Mouse (Mus musculus): ENCODE data around the gene Fgfr2.

The Fgfr2 gene

DNA sequence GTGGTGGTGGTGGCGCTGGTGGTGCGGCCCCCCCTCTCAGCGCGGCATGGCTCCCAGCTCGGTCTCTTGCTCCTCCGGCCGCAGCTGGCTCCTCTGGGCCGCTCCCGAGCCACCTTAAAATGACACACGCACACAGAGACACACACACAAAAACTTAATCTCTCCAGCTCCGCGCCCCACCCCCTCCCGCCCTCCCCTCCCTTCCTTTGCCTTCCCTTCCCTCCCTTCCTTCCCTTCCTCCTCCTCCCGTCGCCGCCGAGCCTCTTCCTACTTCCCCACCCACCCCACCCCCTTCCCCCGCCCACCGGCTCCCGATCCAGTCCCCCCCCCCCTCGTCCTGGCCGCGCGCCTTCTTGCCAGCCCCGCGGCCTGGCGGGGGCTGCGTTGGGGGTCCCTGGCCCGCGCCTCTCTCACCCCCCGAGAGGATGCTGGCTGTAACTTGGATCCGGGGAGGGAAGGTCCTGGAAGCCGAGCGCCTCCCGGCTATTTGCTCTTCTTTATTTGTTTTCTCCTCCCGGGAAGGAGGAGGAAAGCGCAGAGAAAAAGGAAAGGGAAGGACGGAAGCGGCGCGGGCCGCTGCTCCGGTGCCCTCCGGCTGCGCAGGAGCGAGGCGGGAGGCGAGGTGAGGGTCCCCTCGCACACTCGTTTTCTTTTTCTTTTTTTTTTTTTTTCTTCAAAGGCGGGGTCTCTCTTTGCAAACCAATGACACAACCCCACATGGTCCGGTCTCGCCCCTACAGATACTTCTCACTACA lies at the start of gene Fgfr2:
Fgfr2 (minus strand) TSS at position 107 of the 755 bp plus-strand sequence.
- DNase-seq (ENCODE audit: low read depth, low spot score), result peak; percentile 60

DNA sequence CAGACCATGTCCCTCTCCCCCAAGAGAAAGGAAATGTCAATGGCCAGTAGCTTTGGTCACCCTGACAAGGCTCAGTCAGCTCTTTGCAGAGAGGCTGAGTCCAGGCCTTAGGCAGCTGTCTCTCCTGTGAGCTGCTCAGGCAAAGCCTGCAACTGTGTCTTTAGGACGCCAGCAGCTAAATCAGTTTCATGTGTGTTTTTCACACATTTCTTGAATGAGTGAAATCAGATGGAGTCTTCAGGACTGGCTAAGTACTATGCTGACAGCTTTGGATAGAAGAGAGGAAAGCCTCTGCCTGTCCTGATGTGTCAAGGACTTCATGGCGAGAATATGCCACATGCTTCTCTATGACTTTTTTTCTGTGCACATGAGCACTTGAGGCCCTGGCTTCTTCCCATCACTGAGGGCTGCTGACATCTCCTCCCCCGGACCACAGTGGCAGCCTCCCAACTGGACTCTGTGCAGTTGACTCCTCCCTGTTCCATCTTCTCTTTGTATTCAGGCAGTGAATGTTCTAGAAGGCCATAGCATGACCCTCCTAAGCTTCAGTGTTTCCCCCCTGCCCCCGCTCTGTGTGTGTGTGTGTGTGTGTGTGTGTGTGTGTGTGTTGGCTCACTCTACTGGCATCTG lies 48.4 kb upstream of the Fgfr2 start:
- peak; percentile 14 for DNase-seq (ENCODE audit: low read depth, low spot score)

GRCm38 (mm10) chr7:133168928-133169327 lies 45.8 kb upstream of the Fgfr2 start:
- no peak for DNase-seq (ENCODE audit: low read depth, low spot score)

DNA sequence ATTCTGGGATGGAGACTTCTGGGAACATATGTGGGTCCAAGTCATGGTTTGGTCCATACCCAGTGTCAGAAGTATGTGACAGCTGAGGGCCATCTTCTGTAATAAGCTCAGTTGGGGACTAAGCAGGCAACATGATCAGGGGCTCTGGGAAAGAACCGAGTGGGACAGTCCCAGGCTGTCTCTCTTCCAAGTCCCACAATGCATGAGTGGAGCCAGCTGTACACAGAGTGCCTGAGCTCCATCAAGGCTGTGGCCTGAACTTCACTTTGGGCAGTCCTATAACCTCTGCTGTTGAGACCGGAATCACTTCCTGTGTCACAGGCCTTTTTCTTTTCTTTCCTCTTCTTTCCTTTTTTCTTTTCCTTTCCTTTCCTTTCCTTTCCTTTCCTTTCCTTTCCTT lies 44.8 kb upstream of the Fgfr2 start:
- DNase-seq (ENCODE audit: low read depth, low spot score), result no peak

DNA sequence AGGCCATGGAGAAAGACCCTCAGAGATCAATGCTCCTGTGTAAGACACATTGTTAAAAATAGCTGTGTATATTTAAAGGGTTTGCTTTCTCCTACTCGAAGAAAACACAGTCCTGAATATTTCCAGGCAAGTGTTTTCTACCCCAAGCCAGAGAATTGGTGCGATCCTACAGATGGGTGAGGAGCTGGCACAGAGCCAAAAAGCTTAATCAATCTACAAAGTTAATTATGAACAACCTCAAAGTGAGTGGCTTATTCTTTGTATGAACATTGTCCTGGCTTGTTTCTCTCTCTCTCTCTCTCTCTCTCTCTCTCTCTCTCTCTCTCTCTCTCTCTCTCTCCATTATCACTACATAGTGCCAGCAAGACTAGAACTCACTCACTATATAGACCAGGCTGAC lies 41.6 kb upstream of the Fgfr2 start:
- no peak for DNase-seq (ENCODE audit: low read depth, low spot score)

GRCm38 (mm10) chr7:133163011-133163410 lies 39.9 kb upstream of the Fgfr2 start:
- DNase-seq (ENCODE audit: low read depth, low spot score), result peak; percentile 26

DNA sequence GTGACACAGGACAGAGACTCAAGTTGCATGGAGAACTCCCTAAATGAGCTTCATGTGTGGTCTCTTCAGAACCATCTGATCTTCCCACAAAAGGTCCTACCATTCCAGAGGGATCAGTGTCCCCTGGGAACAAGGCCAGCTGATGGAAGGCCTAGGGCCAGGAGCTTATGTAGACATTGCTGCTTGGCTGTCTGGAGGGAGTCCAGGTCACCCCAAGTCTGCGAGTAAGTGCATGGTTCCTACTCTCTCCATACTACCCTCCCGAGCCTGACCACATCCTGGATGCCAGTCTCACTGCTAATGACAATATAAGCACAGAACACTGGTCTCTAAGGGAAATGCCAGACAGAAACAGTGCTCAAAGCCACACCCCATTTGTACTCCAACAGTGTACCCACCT lies 39.0 kb upstream of the Fgfr2 start:
- DNase-seq (ENCODE audit: low read depth, low spot score), result no peak

DNA sequence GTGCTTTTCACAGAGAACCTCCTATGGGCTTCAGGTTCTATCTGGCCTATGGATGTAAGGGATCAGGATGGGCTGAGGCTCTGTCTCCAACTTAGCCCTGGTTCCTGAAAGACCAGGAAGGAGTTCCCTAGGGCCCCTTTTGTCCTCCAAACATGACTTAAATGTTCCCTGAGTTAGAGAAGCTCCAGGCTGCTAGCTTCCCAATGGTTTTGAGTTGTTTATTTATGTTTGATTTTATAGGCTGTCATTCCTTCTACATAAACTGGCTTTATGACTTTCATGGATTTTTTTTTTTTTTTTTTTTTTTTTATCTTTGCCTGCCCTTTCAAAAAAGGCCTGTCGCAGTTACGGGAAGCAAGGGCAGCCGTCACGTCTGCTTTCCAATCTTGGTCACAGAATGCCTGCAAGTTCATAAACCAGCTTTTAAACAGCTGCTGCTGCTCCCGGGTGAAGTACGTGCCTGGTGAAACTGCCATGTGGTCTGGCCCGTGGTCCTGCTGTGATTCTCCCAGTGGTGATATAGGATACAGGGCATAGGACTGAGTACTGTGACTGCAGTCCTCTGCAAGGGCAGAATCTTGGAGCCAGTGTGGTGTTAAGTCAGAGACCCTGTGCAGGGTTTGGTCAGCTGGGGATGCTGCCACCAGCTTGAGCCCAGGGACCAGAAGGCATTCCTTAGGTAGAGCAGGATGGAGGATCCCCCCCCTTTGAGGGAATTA lies 38.4 kb upstream of the Fgfr2 start:
- no peak for DNase-seq (ENCODE audit: low read depth, low spot score)

GRCm38 (mm10) chr7:133159519-133159918 lies 36.4 kb upstream of the Fgfr2 start:
- DNase-seq (ENCODE audit: low read depth, low spot score), result no peak

- DNase-seq (ENCODE audit: low read depth, low spot score), result no peak
Measured at GRCm38 (mm10) chr7:133155621-133156020, 32.5 kb upstream of the Fgfr2 start.

DNA sequence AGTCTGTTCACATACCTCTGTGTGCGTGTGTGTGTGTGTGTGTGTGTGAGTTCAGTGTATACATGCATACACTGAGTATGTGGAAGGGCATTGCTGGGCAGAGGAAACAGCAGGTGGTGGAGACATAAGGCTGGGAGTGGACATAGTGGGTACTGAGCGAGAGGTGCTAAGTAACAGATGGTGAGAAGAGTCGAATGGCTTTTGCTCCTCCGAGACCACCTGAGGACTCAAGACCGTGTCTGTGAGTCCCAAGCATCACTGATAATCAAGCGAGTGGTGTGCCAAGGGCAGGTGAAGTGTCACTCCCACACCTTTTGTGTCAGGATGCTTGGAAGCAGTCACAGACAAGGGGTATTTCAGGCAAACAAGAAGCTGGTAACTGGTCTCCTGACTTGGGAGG lies 31.7 kb upstream of the Fgfr2 start:
- no peak for DNase-seq (ENCODE audit: low read depth, low spot score)

GRCm38 (mm10) chr7:133139689-133140336 lies 16.7 kb upstream of the Fgfr2 start:
- no peak for DNase-seq (ENCODE audit: low read depth, low spot score)

- DNase-seq (ENCODE audit: low read depth, low spot score), result no peak
Measured at GRCm38 (mm10) chr7:133133552-133133951, 10.4 kb upstream of the Fgfr2 start.

GRCm38 (mm10) chr7:133132702-133133101 lies 9.6 kb upstream of the Fgfr2 start:
- no peak for DNase-seq (ENCODE audit: low read depth, low spot score)

- DNase-seq (ENCODE audit: low read depth, low spot score), result no peak
Measured at GRCm38 (mm10) chr7:133124701-133125485, 1.7 kb upstream of the Fgfr2 start.

DNA sequence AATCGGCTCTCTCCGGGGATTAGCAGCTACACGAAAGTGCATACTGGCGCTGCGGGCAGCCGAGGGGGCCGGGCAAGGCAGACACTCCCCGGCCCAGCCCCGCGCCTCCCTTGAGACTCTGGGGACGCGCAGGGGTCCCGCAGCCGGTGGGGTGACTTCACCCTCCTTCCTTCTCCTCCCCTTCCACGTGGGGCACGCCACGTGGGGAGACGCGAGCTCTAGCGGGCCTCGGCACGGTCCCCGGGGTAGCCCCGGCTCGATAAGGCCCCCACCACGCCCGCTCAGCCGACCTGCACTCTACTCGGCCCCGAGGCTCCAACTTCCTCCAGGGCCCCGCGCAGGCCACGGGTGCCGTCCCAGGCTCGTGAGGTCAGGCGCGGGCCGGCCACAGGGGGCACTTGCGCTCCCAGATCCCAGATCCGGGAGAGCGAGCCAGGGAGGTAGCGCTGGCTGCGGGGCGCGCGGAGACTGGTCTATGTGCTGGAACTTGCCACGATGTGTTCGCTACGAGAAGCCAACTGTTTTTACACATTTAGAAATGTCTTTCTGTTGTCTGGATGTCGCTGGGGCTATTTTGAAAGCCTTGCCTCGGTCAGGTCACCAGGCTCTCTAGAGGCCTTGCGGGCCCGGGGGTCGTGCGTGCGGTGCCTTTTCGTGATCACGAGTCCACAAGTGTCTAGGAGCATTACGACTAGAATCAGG lies 1.0 kb upstream of the Fgfr2 start, which contains the start of gene Ctbp2:
Ctbp2 (minus strand) TSS at position 356 of the 702 bp plus-strand sequence.
- peak; percentile 77 for DNase-seq (ENCODE audit: low read depth, low spot score)

- DNase-seq (ENCODE audit: low read depth, low spot score), result no peak
Measured at GRCm38 (mm10) chr7:133122379-133123243, 539 bp downstream of the Fgfr2 start.

DNA sequence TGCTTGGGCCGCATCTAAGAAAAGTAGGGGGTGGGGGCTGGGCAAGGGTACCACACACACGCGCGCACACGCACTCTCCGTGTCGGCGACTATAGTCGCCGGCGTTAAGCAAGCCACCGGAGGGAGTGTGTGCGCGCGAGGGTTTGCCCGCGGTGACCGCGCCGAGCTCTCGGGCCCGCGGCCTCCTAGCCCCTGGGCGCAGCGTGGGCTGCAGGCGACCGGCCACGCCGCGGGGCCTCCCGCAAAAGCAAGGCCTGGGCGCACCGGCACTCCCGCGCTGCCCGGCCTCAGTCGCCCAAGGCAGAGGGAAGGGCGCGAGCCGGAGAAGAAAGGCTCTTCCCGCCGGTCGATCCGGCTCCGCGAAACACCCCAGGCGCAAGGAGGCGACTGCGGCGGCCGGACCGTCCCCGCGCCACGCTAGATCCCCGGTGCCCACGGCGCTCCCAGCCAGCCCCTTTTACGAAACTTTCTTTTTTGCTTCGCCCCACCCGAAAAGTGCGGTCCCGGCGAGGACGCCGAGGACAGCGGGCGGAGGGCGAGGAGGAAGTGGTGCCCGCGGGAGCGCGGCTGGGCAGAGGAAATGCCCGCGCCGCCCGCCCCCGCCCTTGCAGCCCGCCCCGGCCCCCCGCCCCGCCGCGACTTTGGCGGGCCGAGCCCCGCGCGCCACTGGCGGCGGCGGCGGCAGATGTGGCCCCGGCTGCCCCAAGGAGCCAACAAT lies 1.3 kb downstream of the Fgfr2 start:
- no peak for DNase-seq (ENCODE audit: low read depth, low spot score)

GRCm38 (mm10) chr7:133121080-133121607 lies 2.0 kb downstream of the Fgfr2 start:
- no peak for DNase-seq (ENCODE audit: low read depth, low spot score)
